Mouse (Mus musculus) heart, adult 10 weeks (tissue): ENCODE results near the gene Wdr43. TPM values are rescaled to one million over a fixed set of nuclear protein-coding genes. Genes with fewer than 3 reads are reported as not detected.

Experiments used
- polyA plus RNA-seq: library from polyadenylated mRNA; stranded (reverse); fragments of 350-450 nt; fragmentation: Illumina TruSeq; extraction: RNeasy Lipid Tissue Mini Kit (QIAGEN cat#74804); gene quantifications from one replicate; pipeline ENCODE4 v1.2.3, GENCODE M21; 2014; ENCODE audit warnings: low read depth, low replicate concordance

Wdr43 gene
- 23.1 TPM for polyA plus RNA-seq

GRCm38 (mm10) chr17:71615638-71616318 is at the start of gene Wdr43:
Wdr43 (plus strand) TSS chr17:71615895.

GRCm38 (mm10) chr17:71673092-71673491 is 57.4 kb downstream of the Wdr43 start, which contains the start of gene Togaram2:
Togaram2 (plus strand) TSS chr17:71673261.

Other genes starting within 250 kb of the Wdr43 start
- gene Gm4707, start 156.0 kb upstream of the Wdr43 start, polyA plus RNA-seq, result not detected
- 22.9 TPM for gene Smchd1, start 140.6 kb upstream of the Wdr43 start, polyA plus RNA-seq
- gene Ndc80, start 89.0 kb upstream of the Wdr43 start, polyA plus RNA-seq, result not detected
- gene Spdya, start 63.8 kb upstream of the Wdr43 start, polyA plus RNA-seq, result not detected
- 7.4 TPM for gene Togaram2, start 57.4 kb downstream of the Wdr43 start, polyA plus RNA-seq
- not detected for gene Pcare, start 137.0 kb downstream of the Wdr43 start, polyA plus RNA-seq
- 208 TPM for gene Clip4, start 152.6 kb downstream of the Wdr43 start, polyA plus RNA-seq